14 mouse cellular contexts compared by ENCODE assay signal in genomic region chr2:135856826-135857225, GRCm38 (mm10).
"Had no signal": no experiment of that assay in that cellular context is flagged by ENCODE, and none has a peak within 500 bp of the region (broad histone marks: within the 10 kb centered on the region; RNA-seq: fewer than 3 reads in every experiment).

No protein-coding gene starts in this region.

- H3K4me2 ChIP-seq: limb, embryonic 12.5 days; liver, embryonic 13.5 days; lung, embryonic 15.5 days; midbrain, embryonic 12.5 days; neural tube, embryonic 13.5 days had no signal

- H3K36me3 ChIP-seq: limb, embryonic 12.5 days; liver, embryonic 13.5 days; lung, embryonic 15.5 days; midbrain, embryonic 12.5 days; neural tube, embryonic 13.5 days had no signal

- H3K4me1 ChIP-seq: liver, embryonic 13.5 days; lung, embryonic 15.5 days had no signal

- H3K27ac ChIP-seq: limb, embryonic 12.5 days; liver, embryonic 13.5 days; lung, embryonic 15.5 days; midbrain, embryonic 12.5 days; neural tube, embryonic 13.5 days had no signal

- H3K27me3 ChIP-seq: limb, embryonic 12.5 days; liver, embryonic 13.5 days; lung, embryonic 15.5 days; midbrain, embryonic 12.5 days; neural tube, embryonic 13.5 days had no signal

- DNase-seq: kidney, postnatal 10 days; kidney, postnatal 4 days; liver; liver, embryonic 13.5 days; liver, postnatal 0 days; right cerebral cortex, adult 18-20 months; right cerebral cortex, postnatal 25 days; thymus, adult 2 months; thymus, postnatal 25 days had no signal

- H3K9me3 ChIP-seq: limb, embryonic 12.5 days; liver, embryonic 13.5 days; lung, embryonic 15.5 days; midbrain, embryonic 12.5 days; neural tube, embryonic 13.5 days had no signal

- H3K4me3 ChIP-seq: layer of hippocampus, adult 2 months; limb, embryonic 12.5 days; liver, embryonic 13.5 days; lung, embryonic 15.5 days; midbrain, embryonic 12.5 days; neural tube, embryonic 13.5 days had no signal

- H3K9ac ChIP-seq: limb, embryonic 12.5 days; liver, embryonic 13.5 days; liver, postnatal 0 days; lung, embryonic 15.5 days; midbrain, embryonic 12.5 days; neural tube, embryonic 13.5 days had no signal

- ATAC-seq: liver, postnatal 0 days had no signal
